Mouse (Mus musculus) stomach, postnatal 0 days (tissue): ENCODE results near the gene Commd1.

Source experiments
- CTCF ChIP-seq: IDR thresholded peaks from 2 replicates; pipeline ENCODE4 v1.5.1; 2016; ENCODE audit warnings: antibody characterized with exemption, low read depth, mild to moderate bottlenecking, moderate library complexity
- EP300 ChIP-seq: optimal IDR thresholded peaks from 2 replicates; pipeline ENCODE3; 2016; ENCODE audit warnings: antibody characterized with exemption

DNA sequence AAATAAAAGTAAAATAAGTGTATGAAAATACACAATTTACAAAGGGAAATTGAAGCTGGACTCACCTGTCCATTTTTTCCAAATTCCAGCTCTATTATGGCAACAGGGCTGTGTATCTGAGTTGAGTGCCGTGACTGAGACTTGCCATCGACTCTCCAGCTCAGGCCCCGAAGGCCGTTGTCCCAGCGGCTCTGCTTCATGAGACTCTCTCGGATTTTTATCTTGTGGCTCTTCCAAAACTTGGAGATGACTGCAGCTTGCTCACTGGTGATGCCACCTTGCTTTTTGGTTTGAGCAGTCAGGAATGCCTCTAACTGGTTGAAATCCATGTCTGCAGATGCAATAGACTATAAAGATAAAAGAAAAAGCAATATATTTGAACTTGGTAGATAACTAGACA, 25.8 kb downstream of the Commd1 start:
- no peak for TF ChIP-seq CTCF
- TF ChIP-seq EP300, result no peak
